Mouse (Mus musculus) lung, postnatal 0 days (tissue): ENCODE results near the gene Ms4a14.
"Not testable (repeated sequence)": the region's sequence is repeated elsewhere in the genome, so short reads cannot be mapped to it uniquely, and the experiment has no call there.

ENCODE experiments used
- CTCF ChIP-seq: IDR thresholded peaks from 2 replicates; pipeline ENCODE4 v1.5.1; 2016; ENCODE audit warnings: antibody characterized with exemption, mild to moderate bottlenecking
- EP300 ChIP-seq: IDR thresholded peaks from 2 replicates; pipeline ENCODE4 v1.6.1; 2016; ENCODE audit warnings: antibody characterized with exemption, mild to moderate bottlenecking, control low read depth

DNA sequence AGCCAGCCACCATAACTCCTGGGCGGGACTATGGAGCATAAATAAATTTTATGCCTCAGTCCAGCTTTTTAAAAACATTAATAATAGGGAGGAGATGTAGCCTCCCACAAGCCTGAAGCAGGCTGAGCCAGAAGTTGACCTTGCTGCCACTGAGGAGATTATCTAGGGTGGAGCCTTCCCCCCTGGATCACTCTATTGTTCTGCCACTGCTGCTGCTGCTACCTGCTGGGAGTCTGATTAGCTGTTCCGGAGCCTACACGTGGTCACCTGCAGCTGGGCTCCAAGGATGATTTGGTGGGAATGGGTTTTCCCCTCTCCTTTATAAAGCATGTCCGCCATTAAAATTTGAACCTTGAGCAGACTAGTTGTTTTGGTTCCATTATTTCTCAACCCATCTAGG is 14.7 kb downstream of the Ms4a14 start:
- TF ChIP-seq EP300, CTCF: not testable (repeated sequence)
